Mouse (Mus musculus): Measurements from ENCODE around the gene Lurap1l.
"Not testable (repeated sequence)": the region's sequence is repeated elsewhere in the genome, so short reads cannot be mapped to it uniquely, and the experiment has no call there.

Lurap1l gene

DNA sequence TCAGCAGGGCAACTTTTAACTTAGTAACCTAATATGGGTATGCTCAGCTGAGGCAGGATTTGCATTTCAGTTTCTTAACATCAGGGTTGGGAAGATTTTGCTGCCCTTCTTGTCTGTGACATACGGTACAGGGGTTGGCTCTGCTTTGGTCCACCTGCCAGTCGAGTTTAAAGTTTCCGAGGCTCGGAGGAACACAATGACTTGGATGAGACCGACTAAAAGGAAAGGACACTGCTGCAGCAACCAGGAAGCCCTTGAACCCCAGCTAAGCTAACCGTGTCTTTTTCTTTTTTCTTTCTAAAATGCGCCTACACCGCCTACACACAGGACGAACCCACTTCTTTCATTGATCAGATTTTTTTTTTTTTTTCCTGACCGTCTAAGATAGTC lies at the start of gene Lurap1l:
TSS of gene Lurap1l (plus strand) at position 166 of the 390 bp plus-strand sequence.
- no peak for DNase-seq (ENCODE audit: low read depth)

DNA sequence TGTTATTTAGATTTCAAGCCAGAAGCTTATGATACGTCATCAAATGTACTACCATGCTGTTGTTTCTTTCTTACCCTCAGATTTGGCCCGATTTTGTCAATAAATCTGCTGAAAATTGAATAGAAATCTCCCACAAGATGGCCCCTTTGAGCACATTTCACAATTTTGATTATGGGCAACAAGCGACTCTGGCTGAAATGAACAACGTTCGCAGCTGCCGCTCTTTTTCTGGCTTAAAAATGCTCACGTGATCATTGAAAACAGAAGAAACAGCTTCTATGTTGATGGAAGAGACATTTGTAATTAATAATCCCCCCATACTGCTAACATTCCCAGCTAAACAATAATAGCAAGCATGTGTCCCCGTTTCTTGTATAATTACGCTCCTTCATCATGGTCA lies 47.5 kb upstream of the Lurap1l start:
- no peak for DNase-seq (ENCODE audit: low read depth)

DNA sequence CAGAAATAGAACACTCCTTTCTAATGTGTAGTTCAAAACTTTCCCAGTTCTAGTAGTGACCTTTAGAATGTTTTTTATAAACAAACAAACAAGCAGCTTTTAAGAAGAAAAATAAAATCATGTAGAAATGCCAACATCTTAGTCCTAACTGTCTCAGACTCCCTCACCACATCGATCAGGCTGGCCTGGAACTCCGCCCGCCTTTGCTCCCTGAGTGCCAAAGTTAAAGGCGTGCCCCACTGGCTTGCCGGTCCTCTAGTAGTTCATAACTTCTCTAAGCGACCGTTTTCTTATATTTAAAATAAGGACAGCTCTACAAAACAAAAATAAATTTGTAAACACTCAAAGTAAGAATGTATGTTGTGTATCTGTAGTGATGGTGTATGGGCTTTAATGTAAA lies 46.5 kb upstream of the Lurap1l start:
- DNase-seq (ENCODE audit: low read depth) = no peak

DNA sequence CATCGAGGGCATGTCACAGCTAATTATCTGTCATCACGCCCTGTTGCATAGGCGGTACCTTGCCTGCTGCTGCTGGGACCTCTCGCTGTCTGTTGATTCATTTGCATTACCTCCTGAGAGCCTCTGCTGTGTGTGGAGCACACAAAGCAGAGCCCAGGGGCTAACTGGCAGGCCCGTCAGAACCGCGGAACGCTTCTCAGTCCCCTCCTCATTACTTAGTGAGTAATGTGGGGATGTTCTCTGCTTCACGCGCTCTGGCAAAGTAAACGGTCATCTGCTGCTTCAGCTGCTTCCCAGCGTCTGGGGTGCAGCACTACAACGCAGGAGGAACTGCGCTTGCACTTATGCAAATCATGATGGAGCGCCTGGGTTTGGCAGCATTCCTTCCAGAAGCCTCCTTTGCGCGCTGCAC lies 45.9 kb upstream of the Lurap1l start:
- DNase-seq (ENCODE audit: low read depth) = peak; percentile 3

DNA sequence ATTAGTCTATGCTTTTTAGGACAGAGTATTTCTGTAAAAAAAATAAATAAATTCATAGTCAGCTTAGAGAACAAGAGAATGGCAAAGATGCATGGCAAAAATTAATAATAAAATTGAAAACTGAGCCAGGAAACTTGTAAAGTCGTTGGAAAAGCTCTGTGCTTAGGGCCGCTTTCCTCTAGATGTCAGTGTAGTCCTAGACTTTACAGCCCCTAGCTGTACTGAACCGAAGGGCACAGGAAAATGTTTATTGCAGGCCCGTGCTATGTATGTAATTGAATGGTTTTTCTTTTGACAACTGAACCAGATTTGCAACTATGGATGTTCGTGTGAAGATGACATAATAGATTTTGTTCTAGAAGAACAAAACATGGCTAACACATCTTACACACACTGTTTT lies 44.4 kb upstream of the Lurap1l start:
- no peak for DNase-seq (ENCODE audit: low read depth)

DNA sequence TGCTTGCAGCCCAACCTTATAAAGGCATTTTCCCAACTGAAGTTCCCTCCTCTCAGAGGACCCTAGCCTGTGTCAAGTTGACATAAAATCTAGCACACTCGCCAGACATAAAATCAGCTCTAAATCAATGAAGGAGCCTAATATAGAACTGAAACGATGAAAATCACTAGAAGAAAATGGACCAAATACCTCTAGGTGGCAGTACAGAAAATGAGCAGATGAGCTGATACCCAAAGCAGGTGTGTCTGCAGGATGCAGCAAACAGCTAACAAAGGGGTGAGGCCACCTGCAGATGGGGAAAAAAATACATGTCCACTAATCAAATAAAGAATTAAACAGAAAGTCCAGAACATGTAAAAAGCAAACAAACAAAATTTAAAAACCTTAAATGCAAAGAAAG lies 40.8 kb upstream of the Lurap1l start:
- DNase-seq (ENCODE audit: low read depth) = no peak

DNA sequence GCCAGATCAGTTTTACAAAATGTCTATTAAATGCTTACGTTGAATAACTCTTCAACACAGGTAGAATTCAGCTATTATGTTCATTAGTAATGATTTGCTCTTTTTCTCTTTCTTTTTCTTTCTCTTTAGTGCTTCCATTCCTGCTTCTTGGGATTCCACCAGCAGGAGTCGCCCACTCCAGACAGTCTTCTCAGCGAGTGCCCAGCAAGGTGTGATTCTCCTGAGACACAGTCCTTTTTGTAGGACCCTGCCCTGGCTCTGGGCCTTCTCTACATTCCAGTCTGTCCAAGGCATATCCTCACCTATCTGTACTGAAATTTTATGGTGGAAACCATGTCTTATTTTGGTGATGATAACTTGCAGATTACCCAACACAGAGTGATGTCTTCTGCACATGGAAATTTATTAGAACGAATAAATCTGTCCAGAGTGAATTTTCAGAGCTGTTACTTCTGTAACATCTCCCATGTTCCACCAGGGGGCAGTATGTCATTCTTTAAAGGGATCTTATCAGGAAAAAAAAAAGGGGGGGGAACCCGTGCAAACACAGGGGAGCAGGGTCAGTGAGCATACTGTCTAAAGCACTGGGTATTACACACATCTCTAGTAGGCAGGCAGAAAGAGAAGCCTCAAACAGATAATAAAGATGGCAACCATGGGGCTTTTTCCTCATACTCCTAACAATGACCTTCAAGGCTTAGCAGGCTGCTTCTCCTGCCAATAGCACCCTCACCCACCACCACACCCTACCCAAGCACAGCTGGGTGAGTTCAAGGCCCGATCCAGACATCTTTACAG lies 37.4 kb upstream of the Lurap1l start:
- peak; percentile 4 for DNase-seq (ENCODE audit: low read depth)

GRCm38 (mm10) chr4:80874121-80874859 lies 36.2 kb upstream of the Lurap1l start:
- DNase-seq (ENCODE audit: low read depth) = no peak

DNA sequence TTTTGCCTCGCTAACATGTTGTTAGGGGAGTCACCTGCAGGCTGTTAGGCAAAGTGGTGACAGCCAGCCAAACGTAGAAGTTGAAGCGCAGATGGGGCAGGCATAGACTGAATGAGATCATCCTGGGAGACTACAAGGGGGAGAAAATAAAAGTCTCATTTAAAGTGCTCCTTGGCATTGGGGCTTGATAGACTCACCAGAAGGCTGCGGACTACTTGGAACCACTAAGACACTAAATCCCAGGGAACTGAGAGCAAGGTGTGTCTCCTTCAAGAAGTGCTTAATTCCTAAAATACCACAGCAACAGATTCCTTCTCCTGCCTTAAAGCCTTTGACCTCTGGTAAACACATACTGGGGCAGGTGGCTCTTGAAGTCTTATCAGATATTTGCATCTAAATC lies 35.4 kb upstream of the Lurap1l start:
- DNase-seq (ENCODE audit: low read depth) = no peak

GRCm38 (mm10) chr4:80881996-80882599 lies 28.3 kb upstream of the Lurap1l start:
- DNase-seq (ENCODE audit: low read depth) = no peak

DNA sequence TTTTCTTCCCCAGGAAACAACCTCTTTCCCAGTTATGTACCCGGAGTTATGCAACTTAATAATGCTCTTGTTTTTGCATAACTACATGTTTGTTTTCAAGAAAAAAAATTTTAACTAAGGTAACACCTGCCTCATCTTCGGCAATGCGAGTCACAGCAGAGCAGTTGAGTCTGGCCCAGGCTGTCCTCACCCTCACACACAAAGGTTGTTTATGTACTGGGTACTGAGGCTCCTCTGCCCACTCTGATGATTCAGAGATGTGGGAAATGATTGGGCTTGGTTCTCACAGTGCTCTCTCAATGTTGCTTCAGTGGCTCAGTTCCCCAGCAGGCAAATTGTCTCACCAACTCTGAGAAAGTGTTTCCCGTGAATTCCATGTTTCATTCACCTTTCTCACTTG lies 23.8 kb upstream of the Lurap1l start:
- no peak for DNase-seq (ENCODE audit: low read depth)

- no peak for DNase-seq (ENCODE audit: low read depth)
These were observed 19.4 kb upstream of the Lurap1l start for GRCm38 (mm10) chr4:80891004-80891403.

GRCm38 (mm10) chr4:80895278-80895894 lies 15.1 kb upstream of the Lurap1l start:
- no peak for DNase-seq (ENCODE audit: low read depth)

- no peak for DNase-seq (ENCODE audit: low read depth)
These were observed 3.7 kb upstream of the Lurap1l start for GRCm38 (mm10) chr4:80906726-80907125.

GRCm38 (mm10) chr4:80907973-80908372 lies 2.5 kb upstream of the Lurap1l start:
- DNase-seq (ENCODE audit: low read depth) = no peak

DNA sequence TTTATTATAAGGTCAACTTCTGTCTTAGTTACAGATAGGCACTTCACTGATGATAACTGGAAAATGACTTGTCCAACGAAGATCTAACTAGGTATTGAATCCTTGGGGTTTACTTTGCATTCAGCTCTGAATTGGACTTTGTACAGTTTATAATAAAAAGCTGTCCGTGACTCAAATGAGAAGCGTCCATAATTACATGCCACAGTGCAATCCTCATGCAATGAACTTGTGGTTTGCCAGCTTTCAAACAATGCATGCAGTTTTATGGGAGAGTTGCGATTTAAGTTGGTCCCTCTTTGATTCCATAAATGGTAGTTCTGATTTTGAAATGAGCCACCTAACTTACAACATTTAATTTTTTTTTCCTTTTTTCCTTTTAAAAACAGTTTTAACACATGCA lies 1.5 kb upstream of the Lurap1l start:
- no peak for DNase-seq (ENCODE audit: low read depth)

DNA sequence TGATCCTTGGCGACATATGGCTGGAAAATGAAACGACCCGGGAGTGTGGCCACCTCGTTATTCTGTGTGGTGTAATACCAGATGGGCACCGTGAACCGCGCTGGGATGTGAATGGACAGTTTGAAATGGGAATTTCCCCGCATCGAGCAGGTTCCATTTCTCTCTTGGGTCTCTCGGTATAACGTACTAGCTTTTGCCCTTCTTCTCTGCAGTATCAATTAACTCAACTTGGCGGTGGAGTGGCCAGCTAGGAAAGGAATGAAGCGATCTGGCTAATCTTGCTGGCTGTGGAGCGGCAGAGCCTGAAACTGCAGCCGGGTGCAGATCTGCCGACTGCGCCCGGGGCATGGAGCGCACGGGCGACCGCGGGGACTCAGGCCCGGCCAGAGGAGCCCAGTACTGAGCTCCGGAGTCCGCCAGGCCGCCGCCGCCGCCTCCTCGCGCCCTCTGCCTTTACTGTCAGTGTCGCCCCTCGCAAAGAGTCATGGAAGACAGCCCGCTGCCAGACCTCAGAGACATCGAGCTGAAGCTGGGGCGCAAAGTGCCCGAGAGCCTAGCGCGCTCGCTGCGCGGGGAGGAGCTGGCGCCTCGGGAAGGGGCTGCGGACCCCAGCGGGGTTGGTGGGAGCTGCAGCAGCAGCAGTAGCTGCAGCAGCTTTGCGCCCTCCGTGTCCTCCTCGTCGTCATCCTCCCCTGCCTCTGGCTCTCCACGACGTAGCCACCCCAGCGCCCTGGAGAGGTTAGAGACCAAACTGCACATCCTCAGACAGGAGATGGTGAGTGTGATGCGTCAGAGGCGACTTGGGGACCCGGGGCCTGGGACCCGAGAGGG lies 640 bp downstream of the Lurap1l start:
- DNase-seq (ENCODE audit: low read depth) = no peak

DNA sequence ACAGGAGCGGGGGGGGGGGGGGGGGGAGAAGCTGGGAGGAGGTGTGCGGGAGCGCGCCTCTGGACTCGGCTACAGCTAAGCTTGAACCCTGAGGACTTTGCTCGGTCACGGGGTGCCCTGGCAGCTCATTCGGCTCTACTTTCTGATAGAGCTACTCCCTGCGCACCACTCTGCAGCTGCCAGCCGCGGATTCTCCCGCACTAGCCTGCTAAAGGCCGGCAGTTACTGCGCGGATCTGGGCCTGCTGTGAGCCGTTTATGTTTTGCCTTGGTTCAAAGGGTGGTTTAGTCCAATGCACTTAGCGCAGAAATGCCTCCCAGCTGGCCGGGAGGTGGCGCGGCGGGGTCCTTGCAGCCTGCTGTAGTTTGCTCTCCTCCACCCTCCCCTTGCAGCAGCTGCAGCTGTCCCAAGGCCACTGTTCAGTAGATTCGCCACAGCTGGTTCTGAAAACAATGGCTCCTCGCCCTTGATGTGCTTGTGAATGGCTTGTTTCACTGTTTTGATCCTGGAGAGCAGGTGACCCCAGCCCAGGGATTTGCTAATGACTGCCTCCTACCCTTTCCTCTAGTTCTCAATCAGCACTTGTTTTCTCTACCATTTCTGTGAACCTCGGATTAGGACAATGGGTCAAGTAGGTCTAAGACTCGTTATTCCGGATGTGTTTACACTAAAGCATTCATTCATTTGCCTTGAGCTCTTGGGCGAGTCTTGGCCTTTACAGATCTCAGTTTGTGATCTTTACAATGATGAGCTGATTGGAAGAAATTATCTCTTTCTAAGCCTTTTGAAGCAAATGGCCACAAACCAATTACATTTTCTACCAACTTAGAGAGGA lies 1.5 kb downstream of the Lurap1l start:
- no peak for DNase-seq (ENCODE audit: low read depth)

- DNase-seq (ENCODE audit: low read depth) = no peak
These were observed 4.8 kb downstream of the Lurap1l start for GRCm38 (mm10) chr4:80915211-80915610.

DNA sequence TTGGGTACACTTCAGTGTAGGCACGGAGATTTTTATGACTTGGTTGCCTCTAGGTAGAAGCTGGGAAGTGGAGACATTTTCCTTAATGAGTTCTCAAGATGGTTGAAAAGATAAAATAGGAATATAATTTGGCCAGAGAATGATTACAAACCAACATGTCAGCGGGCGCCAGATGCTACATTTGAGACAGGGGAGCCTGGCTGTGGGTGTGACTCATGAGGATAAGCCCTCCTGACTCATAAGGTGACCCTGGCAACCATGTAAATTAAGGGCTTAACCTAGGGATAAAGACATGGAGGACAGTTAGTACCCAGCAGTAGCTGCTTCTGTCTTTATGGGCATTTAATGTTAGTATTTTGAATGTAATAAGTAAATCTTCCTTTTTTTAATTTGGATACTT lies 6.2 kb downstream of the Lurap1l start:
- no peak for DNase-seq (ENCODE audit: low read depth)

DNA sequence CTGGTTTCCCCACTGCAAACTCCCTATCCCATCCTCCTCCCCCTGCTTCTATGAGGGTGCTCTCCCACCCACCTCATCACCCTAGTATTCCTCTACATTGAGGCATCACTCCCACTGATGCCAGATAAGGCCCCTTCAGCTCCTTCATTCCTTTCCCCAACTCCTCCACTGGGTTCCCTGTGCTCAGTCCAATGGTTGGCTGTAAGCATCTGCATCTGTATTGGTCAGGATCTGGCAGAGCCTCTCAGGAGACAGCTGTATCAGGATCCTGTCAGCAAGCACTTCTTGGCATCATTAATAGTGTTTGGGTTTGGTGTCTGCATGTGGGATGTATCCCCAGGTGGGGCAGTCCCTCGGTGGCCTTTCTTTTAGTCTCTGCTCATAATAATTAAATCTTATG lies 6.7 kb downstream of the Lurap1l start:
- DNase-seq (ENCODE audit: low read depth) = not testable (repeated sequence)

All from c-Kit-positive CD71-negative TER-119-negative erythroid progenitor cells, embryonic 14.5 days (primary cell).